Mouse (Mus musculus): ENCODE results near the gene Dusp6. TPM values are rescaled to one million over a fixed set of nuclear protein-coding genes. Genes with fewer than 3 reads are reported as not detected.

The Dusp6 gene
- polyA plus RNA-seq, 1 experiment = 30.8 TPM

GRCm38 (mm10) chr10:99285759-99286158, 22.7 kb downstream of the Dusp6 start:
- 88% methylated on average over 8 of the region's 8 CpGs for WGBS
- H3K27me3 ChIP-seq (ENCODE audit: control insufficient read depth, insufficient read depth, low read length) = no peaks in the 10 kb centered on the region
- no peaks in the 10 kb centered on the region for H3K36me3 ChIP-seq (ENCODE audit: control insufficient read depth, insufficient read depth, low read length)
- TF ChIP-seq POLR2A (IDR thresholded peaks at IDR 0.05; ENCODE audit: low read depth, low read length) (no peak), CTCF (IDR thresholded peaks at IDR 0.05; ENCODE audit: extremely low read depth, insufficient read depth, insufficient read length, insufficient replicate concordance) (no peak)
- no peak overlapping the region for H3K4me3 ChIP-seq (ENCODE audit: extremely low read depth, insufficient read depth, insufficient read length)
- H3K4me1 ChIP-seq (ENCODE audit: control insufficient read depth, insufficient read depth, insufficient read length) = no peaks in the 10 kb centered on the region
- H3K27ac ChIP-seq (ENCODE audit: insufficient read depth, low read length) = no peak overlapping the region
- no peak for DNase-seq (ENCODE audit: low read depth in 1 of 2, low spot score in 2 of 2)

DNA sequence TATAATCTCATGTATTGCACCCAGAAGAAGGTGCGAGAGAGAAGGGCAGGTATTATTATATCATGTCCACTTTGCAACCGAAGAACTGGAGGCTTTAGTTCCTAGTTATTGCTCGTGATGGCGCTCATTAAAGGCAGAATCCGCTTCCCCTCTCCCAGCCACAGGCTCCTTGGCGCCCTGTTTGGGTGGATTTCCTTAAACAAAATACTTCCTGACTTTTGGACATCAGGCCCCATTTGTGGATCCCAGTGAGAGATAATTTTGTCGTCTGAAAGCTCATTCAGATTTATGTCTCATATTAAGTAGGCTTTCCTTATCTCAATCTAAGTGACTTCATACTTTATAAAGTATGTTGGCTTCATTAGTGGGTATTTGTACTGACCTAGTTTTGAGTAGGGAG, 23.2 kb downstream of the Dusp6 start:
- no peaks in the 10 kb centered on the region for H3K4me1 ChIP-seq (ENCODE audit: control insufficient read depth, insufficient read depth, insufficient read length)
- H3K4me3 ChIP-seq (ENCODE audit: extremely low read depth, insufficient read depth, insufficient read length) = no peak overlapping the region
- no peak overlapping the region for H3K27ac ChIP-seq (ENCODE audit: insufficient read depth, low read length)
- DNase-seq (ENCODE audit: low read depth in 1 of 2, low spot score in 2 of 2) = no peak
- no peaks in the 10 kb centered on the region for H3K36me3 ChIP-seq (ENCODE audit: control insufficient read depth, insufficient read depth, low read length)
- no peaks in the 10 kb centered on the region for H3K27me3 ChIP-seq (ENCODE audit: control insufficient read depth, insufficient read depth, low read length)
- no peak for TF ChIP-seq CTCF (IDR thresholded peaks at IDR 0.05; ENCODE audit: extremely low read depth, insufficient read depth, insufficient read length, insufficient replicate concordance)
- no peak for TF ChIP-seq POLR2A (IDR thresholded peaks at IDR 0.05; ENCODE audit: low read depth, low read length)
- WGBS = 89% methylated on average over 7 of the region's 7 CpGs

DNA sequence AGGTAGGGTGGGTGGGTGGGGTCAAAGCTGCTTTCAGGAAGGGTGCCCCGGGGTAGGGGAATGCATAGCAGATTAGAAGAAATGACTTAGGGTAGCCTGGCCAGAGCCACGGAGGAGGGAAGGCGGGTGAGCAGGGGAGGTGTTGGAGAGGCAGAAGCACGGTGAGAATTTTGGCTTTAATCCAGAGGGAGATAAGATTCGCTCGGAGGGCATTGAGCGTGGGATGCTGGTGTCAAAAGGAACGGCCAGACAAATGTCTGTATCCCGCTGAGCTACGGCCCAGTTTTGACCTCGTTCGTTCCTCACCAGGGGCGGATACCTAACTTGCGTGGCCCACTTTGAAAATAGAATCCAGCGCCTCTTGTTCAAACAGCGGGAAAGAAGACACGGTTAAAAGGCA, 23.8 kb downstream of the Dusp6 start:
- Histone ChIP-seq H3K4me3 (ENCODE audit: extremely low read depth, insufficient read depth, insufficient read length) (peak overlapping the region; percentile 41; the same call in 1 of the 2 replicates), H3K36me3 (ENCODE audit: control insufficient read depth, insufficient read depth, low read length) (no peaks in the 10 kb centered on the region), H3K27ac (ENCODE audit: insufficient read depth, low read length) (no peak overlapping the region), H3K27me3 (ENCODE audit: control insufficient read depth, insufficient read depth, low read length) (no peaks in the 10 kb centered on the region), H3K4me1 (ENCODE audit: control insufficient read depth, insufficient read depth, insufficient read length) (no peaks in the 10 kb centered on the region)
- no peak for DNase-seq (ENCODE audit: low read depth in 1 of 2, low spot score in 2 of 2)
- TF ChIP-seq CTCF (IDR thresholded peaks at IDR 0.05; ENCODE audit: extremely low read depth, insufficient read depth, insufficient read length, insufficient replicate concordance) (no peak), POLR2A (IDR thresholded peaks at IDR 0.05; ENCODE audit: low read depth, low read length) (no peak)
- WGBS = 47% methylated on average over 17 of the region's 17 CpGs

GRCm38 (mm10) chr10:99287206-99287605, 24.2 kb downstream of the Dusp6 start:
- DNase-seq (ENCODE audit: low read depth in 1 of 2, low spot score in 2 of 2) = no peak
- no peak for TF ChIP-seq POLR2A (IDR thresholded peaks at IDR 0.05; ENCODE audit: low read depth, low read length)
- no peak for TF ChIP-seq CTCF (IDR thresholded peaks at IDR 0.05; ENCODE audit: extremely low read depth, insufficient read depth, insufficient read length, insufficient replicate concordance)
- H3K4me3 ChIP-seq (ENCODE audit: extremely low read depth, insufficient read depth, insufficient read length) = peak overlapping the region; percentile 41; the same call in 1 of the 2 replicates
- H3K36me3 ChIP-seq (ENCODE audit: control insufficient read depth, insufficient read depth, low read length) = no peaks in the 10 kb centered on the region
- no peak overlapping the region for H3K27ac ChIP-seq (ENCODE audit: insufficient read depth, low read length)
- H3K27me3 ChIP-seq (ENCODE audit: control insufficient read depth, insufficient read depth, low read length) = no peaks in the 10 kb centered on the region
- WGBS = 38% methylated on average over 6 of the region's 6 CpGs
- H3K4me1 ChIP-seq (ENCODE audit: control insufficient read depth, insufficient read depth, insufficient read length) = no peaks in the 10 kb centered on the region

DNA sequence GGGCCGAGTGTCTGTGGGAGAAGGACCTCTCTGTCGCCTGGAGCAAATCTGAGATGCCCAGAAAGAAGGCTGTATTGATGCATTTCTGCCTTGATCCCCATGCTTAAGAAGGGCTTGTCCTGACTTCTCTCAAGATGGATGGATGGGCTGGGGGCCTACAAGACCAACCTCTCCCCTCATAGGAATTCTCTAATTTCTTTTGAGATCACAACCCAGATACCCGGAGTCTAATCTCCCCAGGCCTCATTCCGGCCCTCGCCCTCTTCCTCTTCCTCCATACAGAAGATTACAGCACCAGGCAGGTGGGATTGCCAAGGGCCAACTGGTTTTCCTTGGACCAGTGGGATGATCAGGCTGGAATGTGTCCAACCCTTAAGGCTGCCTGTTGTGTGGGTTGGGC, 26.1 kb downstream of the Dusp6 start:
- Histone ChIP-seq H3K27me3 (ENCODE audit: control insufficient read depth, insufficient read depth, low read length) (no peaks in the 10 kb centered on the region), H3K27ac (ENCODE audit: insufficient read depth, low read length) (no peak overlapping the region), H3K4me1 (ENCODE audit: control insufficient read depth, insufficient read depth, insufficient read length) (no peaks in the 10 kb centered on the region), H3K36me3 (ENCODE audit: control insufficient read depth, insufficient read depth, low read length) (no peaks in the 10 kb centered on the region), H3K4me3 (ENCODE audit: extremely low read depth, insufficient read depth, insufficient read length) (no peak overlapping the region)
- 90% methylated on average over 5 of the region's 5 CpGs for WGBS
- TF ChIP-seq POLR2A (IDR thresholded peaks at IDR 0.05; ENCODE audit: low read depth, low read length) (no peak), CTCF (IDR thresholded peaks at IDR 0.05; ENCODE audit: extremely low read depth, insufficient read depth, insufficient read length, insufficient replicate concordance) (no peak)
- no peak for DNase-seq (ENCODE audit: low read depth in 1 of 2, low spot score in 2 of 2)

DNA sequence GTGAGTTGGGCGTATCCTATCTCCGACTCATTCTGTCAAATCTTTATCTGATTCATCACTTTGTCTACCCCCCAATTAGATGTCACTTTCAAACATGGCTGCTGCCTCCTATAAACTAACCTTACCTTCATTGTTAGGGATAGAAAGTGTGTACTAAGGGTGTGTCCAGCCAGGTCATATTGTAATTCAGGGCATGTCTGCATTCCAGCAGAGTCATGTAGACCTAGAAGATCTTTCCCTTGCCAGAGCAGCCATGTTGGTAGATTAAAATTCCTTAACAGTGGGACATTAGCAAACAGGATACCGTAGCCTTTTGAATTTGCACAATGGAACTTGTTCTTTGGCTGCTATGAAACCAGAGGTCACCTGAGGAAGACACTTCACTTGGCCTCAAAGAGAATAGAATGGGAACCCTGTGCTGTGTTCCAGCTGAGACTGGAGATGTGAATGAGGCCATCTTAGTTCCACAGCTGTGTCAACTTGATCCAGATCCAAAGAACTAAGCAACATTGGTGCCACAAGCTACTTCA, 30.1 kb downstream of the Dusp6 start:
- TF ChIP-seq POLR2A (IDR thresholded peaks at IDR 0.05; ENCODE audit: low read depth, low read length) (no peak), CTCF (IDR thresholded peaks at IDR 0.05; ENCODE audit: extremely low read depth, insufficient read depth, insufficient read length, insufficient replicate concordance) (no peak)
- Histone ChIP-seq H3K4me3 (ENCODE audit: extremely low read depth, insufficient read depth, insufficient read length) (no peak overlapping the region), H3K4me1 (ENCODE audit: control insufficient read depth, insufficient read depth, insufficient read length) (no peaks in the 10 kb centered on the region), H3K36me3 (ENCODE audit: control insufficient read depth, insufficient read depth, low read length) (no peaks in the 10 kb centered on the region), H3K27me3 (ENCODE audit: control insufficient read depth, insufficient read depth, low read length) (no peaks in the 10 kb centered on the region), H3K27ac (ENCODE audit: insufficient read depth, low read length) (no peak overlapping the region)
- DNase-seq (ENCODE audit: low read depth in 1 of 2, low spot score in 2 of 2) = no peak
- 94% methylated on average over 3 of the region's 3 CpGs for WGBS

- no peak overlapping the region for H3K4me3 ChIP-seq (ENCODE audit: extremely low read depth, insufficient read depth, insufficient read length)
- no peak overlapping the region for H3K27ac ChIP-seq (ENCODE audit: insufficient read depth, low read length)
- H3K4me1 ChIP-seq (ENCODE audit: control insufficient read depth, insufficient read depth, insufficient read length) = no peaks in the 10 kb centered on the region
- no peaks in the 10 kb centered on the region for H3K36me3 ChIP-seq (ENCODE audit: control insufficient read depth, insufficient read depth, low read length)
- TF ChIP-seq POLR2A (IDR thresholded peaks at IDR 0.05; ENCODE audit: low read depth, low read length) = no peak
- TF ChIP-seq CTCF (IDR thresholded peaks at IDR 0.05; ENCODE audit: extremely low read depth, insufficient read depth, insufficient read length, insufficient replicate concordance) = no peak
- WGBS = 78% methylated on average over 3 of the region's 3 CpGs
- no peaks in the 10 kb centered on the region for H3K27me3 ChIP-seq (ENCODE audit: control insufficient read depth, insufficient read depth, low read length)
- DNase-seq (ENCODE audit: low read depth in 1 of 2, low spot score in 2 of 2) = no peak
Measured at GRCm38 (mm10) chr10:99297721-99298120, 34.7 kb downstream of the Dusp6 start.
